Mouse (Mus musculus): ENCODE results near the gene Tyro3.

The Tyro3 gene

DNA sequence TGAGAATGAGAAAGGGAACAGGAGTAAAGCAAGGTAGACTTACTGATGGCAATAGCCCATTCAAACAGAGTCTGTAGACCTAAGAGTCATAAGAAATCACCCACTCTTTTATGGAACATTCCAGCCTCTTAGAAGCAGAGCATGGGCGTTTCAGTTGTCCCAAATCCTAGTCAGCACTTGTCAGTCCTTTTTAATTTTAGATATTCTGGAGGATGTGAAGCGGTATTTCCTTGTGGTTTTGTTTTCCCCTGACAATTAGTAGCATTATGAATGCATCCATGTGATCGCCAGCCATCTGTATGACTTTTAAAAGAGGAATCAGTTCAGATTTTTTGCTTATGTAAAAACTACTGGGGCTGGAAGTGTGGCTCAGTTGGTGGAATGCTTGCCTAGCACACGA, 67.0 kb downstream of the Tyro3 start:
- no peak for DNase-seq

Data from embryo, embryonic 11 days (tissue).